Mouse (Mus musculus): Measurements from ENCODE around the gene Mlkl.
"Not testable (repeated sequence)": the region's sequence is repeated elsewhere in the genome, so short reads cannot be mapped to it uniquely, and the experiment has no call there.

Mlkl gene

GRCm38 (mm10) chr8:111312758-111313162 is 25.2 kb downstream of the Mlkl start:
- DNase-seq (ENCODE audit: low spot score), result peak; percentile 15

DNA sequence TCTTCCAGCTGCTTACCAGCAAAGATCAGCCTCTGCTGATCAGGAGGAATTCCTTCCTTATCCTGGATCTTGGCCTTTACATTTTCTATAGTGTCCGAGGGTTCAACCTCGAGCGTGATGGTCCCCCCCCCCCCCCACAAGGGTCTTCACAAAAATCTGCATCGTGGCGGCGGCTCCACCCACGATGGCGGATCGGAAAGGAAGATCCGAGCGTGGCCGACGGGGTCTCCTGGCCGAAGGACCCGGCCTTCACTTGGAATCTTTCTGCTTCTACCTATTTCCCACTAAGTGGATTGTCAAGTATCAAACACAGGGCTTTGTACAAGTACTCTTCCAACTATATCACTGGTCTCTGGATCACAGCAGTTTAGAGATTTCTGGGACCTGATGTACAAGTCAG is 28.0 kb downstream of the Mlkl start:
- not testable (repeated sequence) for DNase-seq (ENCODE audit: low spot score)

- peak; percentile 68 for DNase-seq (ENCODE audit: low spot score)
Measured at GRCm38 (mm10) chr8:111305031-111305730, 32.8 kb downstream of the Mlkl start.

- DNase-seq (ENCODE audit: low spot score), result no peak
Measured at GRCm38 (mm10) chr8:111304359-111304758, 33.6 kb downstream of the Mlkl start.

DNA sequence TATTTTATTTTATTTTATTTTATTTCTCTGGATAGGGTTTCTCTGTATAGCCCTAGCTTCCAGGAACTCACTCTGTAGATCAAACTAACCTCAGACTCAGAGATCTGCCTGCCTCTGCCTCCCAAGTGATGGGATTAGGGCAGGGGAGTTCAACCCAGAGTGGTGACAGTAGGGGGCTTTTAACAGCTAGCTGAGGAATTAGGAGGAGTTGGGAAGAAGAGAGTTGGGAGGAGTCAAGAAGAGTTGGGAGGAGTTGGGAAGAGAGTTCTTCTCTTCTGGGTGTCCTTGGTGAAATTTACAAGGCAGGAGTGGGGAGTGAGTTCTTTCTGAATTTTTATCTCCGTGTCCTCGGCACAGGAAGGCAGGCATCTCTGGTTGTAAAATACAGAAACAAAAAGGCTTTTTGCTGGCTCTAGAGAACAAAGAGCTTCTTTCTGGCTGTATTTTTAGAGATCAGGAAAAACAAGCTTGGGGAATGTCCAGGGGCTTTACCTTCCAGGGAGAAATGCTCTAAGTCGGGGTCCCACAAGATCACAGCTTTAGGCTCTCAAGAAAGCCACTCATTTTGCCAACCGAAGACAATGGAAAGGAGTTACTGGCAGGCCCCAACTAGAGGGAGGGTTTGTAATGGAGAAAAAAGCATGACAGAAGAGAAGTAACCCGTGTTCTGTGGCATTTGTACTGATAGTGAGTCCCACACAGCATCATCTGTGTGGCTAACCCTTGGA is 34.7 kb downstream of the Mlkl start:
- not testable (repeated sequence) for DNase-seq (ENCODE audit: low spot score)

DNA sequence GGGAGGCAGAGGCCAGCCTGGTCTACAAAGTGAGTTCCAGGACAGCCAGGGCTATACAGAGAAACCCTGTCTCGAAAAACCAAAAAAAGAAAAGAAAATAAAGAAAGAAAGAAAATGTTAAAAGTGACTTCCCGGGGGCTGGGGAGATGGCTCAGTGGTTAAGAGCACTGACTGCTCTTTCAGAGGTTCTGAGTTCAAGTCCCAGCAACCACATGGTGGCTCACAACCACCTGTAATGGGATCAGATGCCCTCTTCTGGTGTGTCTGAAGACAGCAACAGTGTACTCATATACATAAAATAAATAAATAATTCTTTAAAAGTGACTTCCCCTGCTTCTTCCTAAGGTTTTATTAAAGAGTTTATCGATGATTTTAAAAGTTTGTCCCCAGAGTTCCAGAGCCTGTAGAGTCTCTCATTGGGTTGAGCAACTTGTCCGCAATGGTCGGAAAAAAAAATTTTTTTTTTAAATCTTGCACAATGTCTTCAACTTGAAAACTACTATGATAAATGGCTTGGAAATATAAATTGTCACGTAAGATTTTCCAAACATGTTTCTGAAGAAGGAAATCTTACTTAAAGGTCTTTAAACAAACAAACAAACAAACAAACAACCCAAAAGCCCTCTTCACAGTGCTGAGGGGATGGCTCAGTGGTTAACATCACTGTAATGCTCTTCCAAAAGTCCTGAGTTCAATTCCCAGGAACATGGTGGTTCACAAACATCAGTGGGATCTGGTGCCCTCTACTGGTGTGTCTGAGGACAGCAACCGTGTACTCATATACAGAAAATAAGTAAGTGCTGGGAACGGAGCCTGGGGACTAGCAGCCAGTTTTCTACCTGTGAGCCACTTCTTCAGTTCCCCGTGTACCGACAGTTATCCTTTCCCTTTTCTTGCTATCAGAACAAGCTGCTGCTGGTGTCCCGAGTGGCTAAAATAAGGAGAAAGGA is 37.1 kb downstream of the Mlkl start:
- DNase-seq (ENCODE audit: low spot score), result peak; percentile 36

DNA sequence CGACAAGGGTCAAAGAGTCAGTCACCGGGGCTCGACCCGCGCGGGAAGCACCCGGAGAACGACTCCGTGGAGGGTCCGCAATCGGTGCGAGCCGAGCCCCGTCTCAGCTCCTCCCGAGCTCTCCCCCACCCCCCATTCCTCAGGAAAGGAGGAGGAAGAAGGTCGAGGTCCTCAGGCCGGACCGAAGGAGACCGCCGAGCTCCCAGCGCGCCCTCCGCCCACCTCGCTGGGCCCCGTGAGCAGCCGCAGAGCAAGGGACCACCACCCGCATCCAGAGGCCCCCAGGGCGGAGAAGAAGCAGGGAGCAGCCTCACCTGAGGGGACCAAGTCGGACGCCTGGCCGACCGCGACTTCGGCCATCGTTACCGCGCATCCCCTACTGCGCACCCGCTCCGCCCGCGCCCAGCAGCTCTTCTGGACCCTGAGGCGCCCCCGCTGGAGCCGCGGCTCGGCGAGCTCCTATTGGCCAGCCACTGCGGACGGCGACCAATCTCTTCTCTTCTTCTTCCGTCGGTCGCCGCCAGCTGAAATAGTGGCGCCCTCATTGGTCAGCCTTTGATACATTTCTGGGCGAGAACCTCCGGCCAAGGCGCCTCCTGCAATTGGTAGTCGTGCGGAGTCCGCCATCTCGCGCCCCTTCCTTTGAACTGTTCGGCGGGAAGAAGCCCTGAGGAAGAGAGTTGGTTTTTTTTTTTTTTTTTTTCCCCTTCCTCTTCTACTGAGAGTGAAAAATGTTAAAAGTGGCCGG is 38.0 kb downstream of the Mlkl start, which contains the start of gene Rfwd3:
Gene Rfwd3 (minus strand): TSS at position 402 of the 748 bp plus-strand sequence.
- peak; percentile 98 for DNase-seq (ENCODE audit: low spot score)

- DNase-seq (ENCODE audit: low spot score), result peak; percentile 41
Measured at GRCm38 (mm10) chr8:111299363-111299820, 38.6 kb downstream of the Mlkl start.

- no peak for DNase-seq (ENCODE audit: low spot score)
Measured at GRCm38 (mm10) chr8:111298011-111298410, 40.0 kb downstream of the Mlkl start.

GRCm38 (mm10) chr8:111291733-111292132 is 46.2 kb downstream of the Mlkl start:
- peak; percentile 38 for DNase-seq (ENCODE audit: low spot score)

DNA sequence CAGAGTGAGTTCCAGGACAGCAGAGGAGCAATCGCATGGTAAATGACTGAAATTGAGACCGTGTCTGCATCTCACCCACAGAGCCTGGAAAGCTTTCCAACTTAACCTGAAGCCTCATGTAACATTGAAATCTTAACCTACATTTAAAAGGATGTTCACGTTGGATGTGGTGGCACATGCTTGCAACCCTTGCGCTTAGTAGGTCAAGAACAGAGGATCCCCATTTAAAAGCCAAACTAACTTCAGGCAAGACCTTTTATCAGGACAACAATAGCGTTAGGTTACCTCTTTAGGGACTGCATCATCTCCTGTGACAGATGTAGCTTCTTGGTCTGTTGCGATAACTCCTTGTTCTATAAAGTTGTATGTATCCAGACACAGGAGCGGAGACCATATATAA is 47.4 kb downstream of the Mlkl start:
- no peak for DNase-seq (ENCODE audit: low spot score)

DNA sequence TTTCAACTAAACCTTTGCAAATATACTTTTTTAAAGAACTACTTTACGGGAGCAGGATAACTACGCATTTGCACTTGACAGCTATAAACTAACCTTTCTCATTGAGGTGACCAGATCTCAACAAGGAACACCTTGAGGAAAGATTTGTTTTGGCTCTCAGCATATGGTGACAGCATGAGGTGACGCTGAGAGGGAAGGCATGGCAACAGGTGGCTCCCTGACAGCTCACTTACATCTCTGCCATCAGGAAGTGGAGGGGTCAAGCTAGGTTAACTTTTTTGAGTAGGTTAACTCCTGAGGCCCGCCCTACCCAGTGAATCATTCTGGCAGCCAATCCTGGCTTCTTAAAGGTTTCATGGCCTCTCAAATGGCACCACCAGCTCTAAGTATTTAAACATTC is 52.4 kb downstream of the Mlkl start:
- no peak for DNase-seq (ENCODE audit: low spot score)

GRCm38 (mm10) chr8:111282093-111282492 is 55.9 kb downstream of the Mlkl start:
- no peak for DNase-seq (ENCODE audit: low spot score)

DNA sequence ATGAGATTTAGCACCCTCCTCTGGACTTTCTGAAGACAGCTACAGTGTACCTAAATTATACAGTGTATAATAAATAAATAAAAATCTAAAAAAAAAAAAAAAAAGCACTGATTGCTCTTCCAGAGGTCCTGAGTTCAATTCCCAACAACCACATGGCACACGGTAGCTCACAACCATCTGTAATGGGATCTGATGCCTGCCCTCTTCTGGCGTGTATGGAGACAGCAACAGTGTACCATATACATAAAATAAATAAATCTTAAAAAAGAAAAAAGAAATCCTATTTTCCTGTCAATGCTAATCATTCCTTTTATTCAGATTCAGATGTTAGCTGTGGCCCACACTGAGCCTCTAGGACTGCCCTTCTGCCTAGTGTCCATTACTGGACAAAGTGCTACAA is 69.7 kb downstream of the Mlkl start:
- no peak for DNase-seq (ENCODE audit: low spot score)

DNA sequence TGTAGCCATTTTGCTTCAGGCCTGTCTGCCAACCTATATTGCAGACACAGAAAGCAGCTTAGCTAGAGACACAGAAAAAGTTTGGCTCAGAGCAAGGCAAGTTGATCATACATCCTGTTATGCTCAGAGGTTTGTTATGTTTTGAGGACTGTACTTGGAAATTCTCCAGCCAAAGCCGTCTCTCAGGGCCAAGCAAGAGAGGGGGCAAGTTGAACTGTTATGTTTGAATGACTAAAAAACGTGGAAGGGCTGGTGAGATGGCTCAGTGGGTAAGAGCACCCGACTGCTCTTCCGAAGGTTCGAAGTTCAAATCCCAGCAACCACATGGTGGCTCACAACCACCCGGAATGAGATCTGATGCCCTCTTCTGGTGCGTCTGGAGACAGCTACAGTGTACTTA is 71.8 kb downstream of the Mlkl start:
- DNase-seq (ENCODE audit: low spot score), result not testable (repeated sequence)

- no peak for DNase-seq (ENCODE audit: low spot score)
Measured at GRCm38 (mm10) chr8:111264693-111265220, 73.2 kb downstream of the Mlkl start.

- peak; percentile 46 for DNase-seq (ENCODE audit: low spot score)
Measured at GRCm38 (mm10) chr8:111261981-111262381, 76.0 kb downstream of the Mlkl start.

All from adipocyte (in vitro differentiated cells).